Mouse (Mus musculus) liver, embryonic 14.5 days (tissue): ENCODE results near the gene S100pbp.

Experiments used
- CTCF ChIP-seq: IDR thresholded peaks from 2 replicates; pipeline ENCODE4 v1.5.1; 2016; ENCODE audit warnings: antibody characterized with exemption, low read depth, control low read depth
- EP300 ChIP-seq: IDR thresholded peaks from 2 replicates; pipeline ENCODE4 v1.6.1; 2016; ENCODE audit warnings: antibody characterized with exemption, low read depth

- no peak for TF ChIP-seq CTCF
- TF ChIP-seq EP300, result no peak
Observed at GRCm38 (mm10) chr4:129223421-129224281, 34.1 kb upstream of the S100pbp start.
